Mouse (Mus musculus) embryo, embryonic 9.5 days (tissue): ENCODE data around the gene Mier2.

Experiments used
- DNase-seq: peaks from one replicate; pipeline ENCODE4 v3.0.0-alpha.2; 2017; ENCODE audit errors: extremely low spot score

Mier2 gene

GRCm38 (mm10) chr10:79539701-79540495 is 15.1 kb downstream of the Mier2 start:
- no peak for DNase-seq

GRCm38 (mm10) chr10:79538873-79539272 is 16.1 kb downstream of the Mier2 start:
- DNase-seq, result no peak

GRCm38 (mm10) chr10:79538323-79538722 is 16.7 kb downstream of the Mier2 start:
- no peak for DNase-seq

- DNase-seq, result no peak
Measured at GRCm38 (mm10) chr10:79537781-79538180, 17.2 kb downstream of the Mier2 start.

GRCm38 (mm10) chr10:79537271-79537670 is 17.7 kb downstream of the Mier2 start:
- no peak for DNase-seq

GRCm38 (mm10) chr10:79536461-79537080 is 18.4 kb downstream of the Mier2 start:
- DNase-seq, result no peak

GRCm38 (mm10) chr10:79535431-79535830 is 19.6 kb downstream of the Mier2 start:
- no peak for DNase-seq

GRCm38 (mm10) chr10:79534426-79534825 is 20.6 kb downstream of the Mier2 start:
- no peak for DNase-seq

GRCm38 (mm10) chr10:79533126-79533911 is 21.7 kb downstream of the Mier2 start, which contains the start of gene Plpp2:
Plpp2 (minus strand) TSS chr10:79533796.
- peak; percentile 88 for DNase-seq

- DNase-seq, result no peak
Measured at GRCm38 (mm10) chr10:79532678-79533077, 22.3 kb downstream of the Mier2 start.

- no peak for DNase-seq
Measured at GRCm38 (mm10) chr10:79531593-79531992, 23.4 kb downstream of the Mier2 start.

- no peak for DNase-seq
Measured at GRCm38 (mm10) chr10:79530721-79531120, 24.3 kb downstream of the Mier2 start.

- no peak for DNase-seq
Measured at GRCm38 (mm10) chr10:79530241-79530640, 24.8 kb downstream of the Mier2 start.

GRCm38 (mm10) chr10:79528081-79528480 is 26.9 kb downstream of the Mier2 start:
- no peak for DNase-seq

- DNase-seq, result no peak
Measured at GRCm38 (mm10) chr10:79527453-79527845, 27.6 kb downstream of the Mier2 start.

GRCm38 (mm10) chr10:79526661-79527452 is 28.1 kb downstream of the Mier2 start:
- no peak for DNase-seq

GRCm38 (mm10) chr10:79525456-79526325 is 29.3 kb downstream of the Mier2 start:
- DNase-seq, result no peak

- DNase-seq, result no peak
Measured at GRCm38 (mm10) chr10:79524433-79524832, 30.6 kb downstream of the Mier2 start.

GRCm38 (mm10) chr10:79506709-79507108 is 48.3 kb downstream of the Mier2 start:
- no peak for DNase-seq

- DNase-seq, result peak; percentile 8
Measured at GRCm38 (mm10) chr10:79502830-79503644, 52.0 kb downstream of the Mier2 start.
